Mouse (Mus musculus): Measurements from ENCODE around the gene R3hdml. TPM values are rescaled to one million over a fixed set of nuclear protein-coding genes. Genes with fewer than 3 reads are reported as not detected.

R3hdml gene
- not detected in 2 replicates for polyA plus RNA-seq (2012; rRNA removed)

GRCm38 (mm10) chr2:163492018-163492417, at the start of gene R3hdml:
TSS of gene R3hdml (plus strand) at chr2:163492318.

GRCm38 (mm10) chr2:163472466-163472851, 19.7 kb upstream of the R3hdml start, which contains the start of gene Fitm2:
TSS of gene Fitm2 (minus strand) at chr2:163472629.

GRCm38 (mm10) chr2:163506300-163507004, 14.3 kb downstream of the R3hdml start, which contains the start of gene Hnf4a:
TSS of gene Hnf4a (plus strand) at chr2:163506808.

Other genes with a start within 250 kb of the R3hdml start
- gene Jph2, start 94.3 kb upstream of the R3hdml start, polyA plus RNA-seq (2012; rRNA removed): 0.05 and 0.21 TPM in 2 replicates
- 12.5 and 15.3 TPM in 2 replicates for gene Oser1, start 67.6 kb upstream of the R3hdml start, polyA plus RNA-seq (2012; rRNA removed)
- 0.02 and 0.05 TPM in 2 replicates for gene Gdap1l1, start 53.8 kb upstream of the R3hdml start, polyA plus RNA-seq (2012; rRNA removed)
- gene Fitm2, start 19.7 kb upstream of the R3hdml start, polyA plus RNA-seq (2012; rRNA removed): 1.7 and 1.9 TPM in 2 replicates
- 19.3 and 24.0 TPM in 2 replicates for gene Hnf4a, start 14.5 kb downstream of the R3hdml start, polyA plus RNA-seq (2012; rRNA removed)
- 4.5 and 5.5 TPM in 2 replicates for gene Ttpal, start 110.0 kb downstream of the R3hdml start, polyA plus RNA-seq (2012; rRNA removed)
- 232 and 282 TPM in 2 replicates for gene Serinc3, start 152.8 kb downstream of the R3hdml start, polyA plus RNA-seq (2012; rRNA removed)
- 53.1 and 53.7 TPM in 2 replicates for gene Pkig, start 166.1 kb downstream of the R3hdml start, polyA plus RNA-seq (2012; rRNA removed)